Mouse (Mus musculus) liver, embryonic 16.5 days (tissue): ENCODE measurements at regions not wholly inside any gene's neighbourhood (a gene's known extent, or its start where the extent isn't known, plus 50 kb on each side); places are given as distances from the start of the nearest gene placed in this dataset.

Source experiments
- ATAC-seq: fragments of 200-750 bp; cut with Nextera tagmentation; 2 replicates; pipeline ENCODE4 v1.8.0; 2017; ENCODE audit warnings: low read depth, mild to moderate bottlenecking, moderate number of reproducible peaks, moderate library complexity
- H3K27ac ChIP-seq: fragments of 300-500 bp; sonication (generic); 2 replicates; pipeline ENCODE4 v1.5.1; 2014; ENCODE audit warnings: mild to moderate bottlenecking, low read length
- H3K27me3 ChIP-seq: fragments of 300-500 bp; sonication (generic); 2 replicates; pipeline ENCODE4 v1.6.1; 2014; ENCODE audit warnings: low read depth, low read length, mixed read lengths; ENCODE audit not compliant: control insufficient read depth, insufficient read depth
- H3K36me3 ChIP-seq: fragments of 300-500 bp; sonication (generic); 2 replicates; pipeline ENCODE4 v1.6.1; 2014; ENCODE audit warnings: mild to moderate bottlenecking; ENCODE audit not compliant: control insufficient read depth, insufficient read depth
- H3K4me1 ChIP-seq: fragments of 300-500 bp; sonication (generic); 2 replicates; pipeline ENCODE4 v1.6.1; 2014; ENCODE audit warnings: low read depth, low read length, mixed read lengths; ENCODE audit not compliant: control insufficient read depth
- H3K4me2 ChIP-seq: fragments of 300-500 bp; sonication (generic); 2 replicates; pipeline ENCODE4 v1.6.1; 2014; ENCODE audit warnings: low read depth, low read length, mixed read lengths
- H3K4me3 ChIP-seq: fragments of 300-500 bp; sonication (generic); 2 replicates; pipeline ENCODE4 v1.5.1; 2014; ENCODE audit warnings: low read depth, mild to moderate bottlenecking, low read length
- H3K9ac ChIP-seq: fragments of 300-500 bp; sonication (generic); 2 replicates; pipeline ENCODE4 v1.6.1; 2014; ENCODE audit warnings: low read depth, low read length
- H3K9me3 ChIP-seq: fragments of 300-500 bp; sonication (generic); replicated peaks from 2 replicates; pipeline ENCODE4 v1.6.1; 2016; ENCODE audit warnings: low read length; ENCODE audit not compliant: control insufficient read depth
- WGBS: fragments of 180-500 bp; shearing (Covaris S2); extraction: QIAGEN DNeasy Blood & Tissue Kit; methylation state at CpG from one replicate; pipeline ENCODE4 v1.1.7; 2014; ENCODE audit not compliant: insufficient replicate concordance; 5-methylcytosine and 5-hydroxymethylcytosine counted together

DNA sequence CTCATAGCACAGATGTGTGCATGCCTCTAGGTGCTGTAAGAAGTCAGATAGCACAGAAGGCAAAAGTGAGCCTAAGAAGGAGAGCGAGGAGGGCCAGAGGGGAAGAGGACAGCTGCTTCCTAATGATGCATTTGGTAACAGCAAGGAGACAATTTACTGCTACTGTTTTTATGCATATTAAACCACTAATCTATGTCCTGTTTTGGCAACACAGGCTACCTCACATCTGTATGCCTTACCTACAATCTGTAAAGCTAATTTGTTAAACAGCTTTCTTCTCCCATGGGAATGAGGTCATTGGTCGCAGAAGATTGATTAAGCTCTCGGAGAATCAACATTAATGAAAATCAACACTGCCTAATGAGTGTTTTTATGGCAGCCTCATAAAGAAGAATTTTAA is 191.1 kb upstream of the Snx19 start:
- no peaks in the 10 kb centered on the region for H3K9me3 ChIP-seq
- no peaks in the 10 kb centered on the region for H3K36me3 ChIP-seq
- no peaks in the 10 kb centered on the region for H3K27me3 ChIP-seq
- no peak for ATAC-seq
- H3K4me3 ChIP-seq = no peak overlapping the region
- H3K9ac ChIP-seq = no peak overlapping the region
- H3K4me2 ChIP-seq = no peak overlapping the region
- H3K4me1 ChIP-seq = no peaks in the 10 kb centered on the region
- WGBS = 44% methylated on average over 3 of the region's 3 CpGs
- no peak overlapping the region for H3K27ac ChIP-seq

DNA sequence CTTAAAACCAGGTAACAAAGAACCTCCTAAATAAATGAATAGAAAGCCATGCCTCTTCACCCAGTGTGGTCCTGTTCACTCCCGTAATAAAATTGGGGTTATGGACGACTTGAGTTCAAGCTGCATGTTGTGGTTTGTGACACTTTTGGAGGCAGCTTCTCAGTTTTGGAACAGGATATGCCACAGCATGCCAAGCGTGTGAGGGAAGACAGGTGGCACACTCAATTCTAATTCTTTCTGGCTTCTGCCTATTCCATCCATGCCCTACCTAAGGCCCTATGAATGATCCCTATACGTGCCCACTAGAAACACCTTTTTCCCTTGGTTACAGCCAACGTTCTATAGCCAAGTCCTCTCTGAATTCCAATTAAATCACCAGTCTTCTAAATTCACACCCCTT is 184.8 kb upstream of the Snx19 start:
- H3K36me3 ChIP-seq = no peaks in the 10 kb centered on the region
- 55% methylated on average over 5 of the region's 5 CpGs for WGBS

DNA sequence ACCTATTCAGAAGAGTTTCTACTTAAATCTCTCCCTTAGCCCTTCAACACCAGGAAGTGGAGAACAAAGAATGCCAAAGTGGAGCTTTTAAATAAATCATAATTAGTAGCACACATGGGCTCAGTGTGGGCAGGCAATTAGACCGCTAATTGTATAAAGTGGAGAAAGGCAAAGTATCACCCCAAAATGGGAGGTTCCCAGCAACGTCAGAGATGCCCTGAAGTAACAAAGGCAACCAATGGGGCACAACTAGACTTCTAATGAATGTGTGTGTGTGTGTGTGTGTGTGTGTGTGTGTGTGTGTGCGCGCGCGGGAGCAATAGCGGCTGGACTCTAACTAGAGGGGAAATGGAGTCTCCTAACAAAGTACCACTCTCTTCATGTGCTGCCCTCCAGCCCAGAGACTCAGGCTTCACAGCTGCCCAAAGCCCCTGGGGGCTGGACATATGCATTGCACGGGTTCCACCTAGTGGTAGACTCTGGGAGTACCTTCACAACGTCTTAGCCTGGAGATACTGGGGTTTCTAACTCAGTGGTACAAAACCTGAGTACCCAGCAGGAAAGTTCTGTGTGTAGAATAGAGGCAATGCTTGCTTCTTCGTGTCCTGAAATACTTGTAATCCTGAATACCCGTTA is 162.3 kb upstream of the Snx19 start:
- 26% methylated on average over 11 of the region's 11 CpGs for WGBS
- H3K9ac ChIP-seq = no peak overlapping the region
- no peaks in the 10 kb centered on the region for H3K9me3 ChIP-seq
- no peaks in the 10 kb centered on the region for H3K27me3 ChIP-seq
- no peak overlapping the region for H3K4me2 ChIP-seq
- H3K4me1 ChIP-seq = no peaks in the 10 kb centered on the region
- H3K36me3 ChIP-seq = no peaks in the 10 kb centered on the region
- no peak overlapping the region for H3K27ac ChIP-seq
- H3K4me3 ChIP-seq = no peak overlapping the region
- ATAC-seq = no peak

More for the DNA sequence above, 184.8 kb upstream of the Snx19 start:
- Histone ChIP-seq H3K27ac (no peak overlapping the region), H3K9me3 (no peaks in the 10 kb centered on the region), H3K4me3 (no peak overlapping the region), H3K4me1 (no peaks in the 10 kb centered on the region), H3K4me2 (no peak overlapping the region), H3K9ac (no peak overlapping the region), H3K27me3 (no peaks in the 10 kb centered on the region)
- ATAC-seq = no peak

DNA sequence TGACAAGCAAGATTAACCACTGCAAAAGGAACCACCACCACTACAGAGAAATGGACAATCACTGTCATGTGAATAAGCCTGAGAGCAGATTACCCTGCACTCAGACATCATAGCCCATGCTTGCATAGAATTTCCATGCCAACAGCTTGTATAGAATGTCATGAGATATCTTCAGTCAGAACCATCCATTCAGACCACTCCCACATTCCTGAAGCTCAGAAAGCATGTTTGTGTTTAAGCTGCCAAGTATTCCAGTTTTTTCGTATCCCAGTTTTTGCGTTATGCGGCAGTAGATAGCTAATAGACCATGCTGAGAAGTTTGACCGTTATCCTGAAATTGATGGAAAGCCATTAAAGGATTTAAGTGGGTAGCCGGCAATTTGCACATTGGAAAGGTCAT is 155.8 kb upstream of the Snx19 start:
- Histone ChIP-seq H3K4me2 (no peak overlapping the region), H3K36me3 (no peaks in the 10 kb centered on the region), H3K27ac (no peak overlapping the region), H3K4me3 (no peak overlapping the region), H3K4me1 (no peaks in the 10 kb centered on the region), H3K9me3 (no peaks in the 10 kb centered on the region), H3K9ac (no peak overlapping the region), H3K27me3 (no peaks in the 10 kb centered on the region)
- ATAC-seq = no peak
- 75% methylated on average over 5 of the region's 5 CpGs for WGBS

DNA sequence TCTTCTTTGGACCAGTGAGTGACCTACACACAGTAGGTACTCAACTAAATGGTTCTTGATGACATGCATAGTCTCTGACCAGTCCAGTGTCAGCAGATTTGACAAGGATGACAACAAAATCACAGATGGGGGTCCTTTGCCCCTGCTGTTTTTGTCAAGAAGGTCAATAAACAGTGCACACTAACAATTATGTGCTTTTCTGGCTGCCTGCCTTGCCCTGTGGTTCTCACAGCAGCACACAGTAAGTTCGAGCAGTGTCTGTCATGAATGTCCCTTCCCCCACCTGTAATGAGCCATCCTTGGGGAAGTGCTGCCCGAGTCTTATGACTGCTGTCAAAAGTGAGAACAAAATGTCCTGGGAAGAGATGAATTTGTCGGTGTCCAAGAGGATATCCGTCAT is 153.1 kb upstream of the Snx19 start:
- Histone ChIP-seq H3K9ac (no peak overlapping the region), H3K27me3 (no peaks in the 10 kb centered on the region), H3K4me1 (no peaks in the 10 kb centered on the region), H3K9me3 (no peaks in the 10 kb centered on the region), H3K27ac (no peak overlapping the region), H3K36me3 (no peaks in the 10 kb centered on the region), H3K4me2 (no peak overlapping the region), H3K4me3 (no peak overlapping the region)
- WGBS = 42% methylated on average over 4 of the region's 4 CpGs
- ATAC-seq = no peak

DNA sequence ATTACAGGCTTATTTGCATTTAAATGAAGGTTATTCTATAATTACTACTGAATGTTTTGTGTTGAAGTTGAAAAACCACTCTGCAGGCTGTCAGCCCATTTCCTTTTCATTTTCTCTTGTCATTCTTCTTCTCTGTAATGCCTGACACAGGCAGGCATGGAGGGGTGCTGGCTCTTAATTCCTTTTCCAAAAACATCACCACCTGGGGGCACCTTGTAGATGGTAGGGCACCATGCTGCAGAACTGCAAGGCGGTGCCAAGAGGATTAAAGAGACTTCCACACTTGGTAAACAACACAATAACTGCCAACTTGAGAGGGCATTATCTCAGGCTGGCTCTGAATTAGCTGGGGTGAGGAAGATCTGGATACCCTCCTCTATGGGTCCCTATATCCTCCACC is 148.7 kb upstream of the Snx19 start:
- no peak overlapping the region for H3K27ac ChIP-seq
- H3K4me3 ChIP-seq = no peak overlapping the region
- no peaks in the 10 kb centered on the region for H3K27me3 ChIP-seq
- H3K36me3 ChIP-seq = no peaks in the 10 kb centered on the region
- 25% methylated on average over 1 of the region's 1 CpGs for WGBS
- no peak overlapping the region for H3K9ac ChIP-seq
- no peak for ATAC-seq
- H3K9me3 ChIP-seq = no peaks in the 10 kb centered on the region
- H3K4me1 ChIP-seq = no peaks in the 10 kb centered on the region
- H3K4me2 ChIP-seq = no peak overlapping the region

DNA sequence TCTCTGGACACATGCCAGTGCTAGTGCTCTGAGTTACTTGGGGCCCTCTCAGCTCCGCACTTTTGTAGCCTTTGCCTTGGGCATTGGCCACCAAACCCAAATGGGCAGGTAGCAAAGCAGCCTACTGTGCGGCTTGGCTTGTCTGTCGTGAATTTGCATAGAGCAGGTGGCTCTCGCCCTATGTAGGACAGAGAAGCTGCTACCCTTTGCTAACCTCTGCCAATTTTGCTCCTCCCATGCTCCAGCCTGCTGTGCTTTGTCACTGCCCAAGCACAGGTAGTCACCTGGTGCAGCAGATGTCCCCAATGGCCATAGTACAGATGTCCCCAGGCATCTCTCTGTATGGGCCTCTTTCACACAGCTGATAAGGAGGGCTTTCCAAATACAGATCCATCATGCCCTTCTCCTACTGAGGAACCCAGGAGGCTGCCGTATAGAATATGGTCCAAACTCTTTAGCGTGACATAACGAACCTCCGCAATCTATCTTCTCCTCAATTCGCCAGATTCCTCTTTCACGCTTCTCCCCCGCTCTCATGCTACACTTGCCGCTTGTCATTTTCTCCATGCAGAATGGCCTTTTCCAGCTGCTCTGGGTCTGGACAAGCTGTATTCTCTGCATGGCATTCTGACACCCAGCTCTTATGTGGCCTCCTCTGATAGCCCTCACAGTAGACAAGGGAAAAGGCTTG is 143.7 kb upstream of the Snx19 start:
- Histone ChIP-seq H3K36me3 (no peaks in the 10 kb centered on the region), H3K9me3 (no peaks in the 10 kb centered on the region), H3K9ac (no peak overlapping the region), H3K4me3 (no peak overlapping the region), H3K27ac (no peak overlapping the region), H3K27me3 (no peaks in the 10 kb centered on the region), H3K4me1 (no peaks in the 10 kb centered on the region), H3K4me2 (no peak overlapping the region)
- ATAC-seq = no peak
- WGBS = 78% methylated on average over 12 of the region's 12 CpGs

DNA sequence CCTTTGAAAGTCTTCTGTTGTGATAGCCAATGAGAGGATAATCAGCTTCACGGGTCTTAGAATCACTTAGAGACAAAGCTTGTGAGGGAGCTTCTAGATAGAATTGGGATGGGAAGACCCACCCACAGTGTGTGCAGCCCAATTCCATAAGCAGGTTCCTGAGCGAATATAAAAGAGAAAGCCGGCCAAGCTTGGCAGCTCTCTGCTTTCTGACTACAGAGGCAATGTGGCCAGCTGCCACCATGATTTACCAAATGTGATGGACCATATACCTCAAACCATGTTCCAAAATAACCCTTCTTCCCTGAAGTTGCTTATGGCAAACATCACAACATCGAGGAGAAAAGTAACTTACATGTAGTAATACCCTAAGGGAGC is 143.1 kb upstream of the Snx19 start:
- Histone ChIP-seq H3K9ac (no peak overlapping the region), H3K4me3 (no peak overlapping the region), H3K27me3 (no peaks in the 10 kb centered on the region), H3K27ac (no peak overlapping the region), H3K4me2 (no peak overlapping the region), H3K36me3 (no peaks in the 10 kb centered on the region), H3K9me3 (no peaks in the 10 kb centered on the region), H3K4me1 (no peaks in the 10 kb centered on the region)
- WGBS = 64% methylated on average over 4 of the region's 4 CpGs
- no peak for ATAC-seq

DNA sequence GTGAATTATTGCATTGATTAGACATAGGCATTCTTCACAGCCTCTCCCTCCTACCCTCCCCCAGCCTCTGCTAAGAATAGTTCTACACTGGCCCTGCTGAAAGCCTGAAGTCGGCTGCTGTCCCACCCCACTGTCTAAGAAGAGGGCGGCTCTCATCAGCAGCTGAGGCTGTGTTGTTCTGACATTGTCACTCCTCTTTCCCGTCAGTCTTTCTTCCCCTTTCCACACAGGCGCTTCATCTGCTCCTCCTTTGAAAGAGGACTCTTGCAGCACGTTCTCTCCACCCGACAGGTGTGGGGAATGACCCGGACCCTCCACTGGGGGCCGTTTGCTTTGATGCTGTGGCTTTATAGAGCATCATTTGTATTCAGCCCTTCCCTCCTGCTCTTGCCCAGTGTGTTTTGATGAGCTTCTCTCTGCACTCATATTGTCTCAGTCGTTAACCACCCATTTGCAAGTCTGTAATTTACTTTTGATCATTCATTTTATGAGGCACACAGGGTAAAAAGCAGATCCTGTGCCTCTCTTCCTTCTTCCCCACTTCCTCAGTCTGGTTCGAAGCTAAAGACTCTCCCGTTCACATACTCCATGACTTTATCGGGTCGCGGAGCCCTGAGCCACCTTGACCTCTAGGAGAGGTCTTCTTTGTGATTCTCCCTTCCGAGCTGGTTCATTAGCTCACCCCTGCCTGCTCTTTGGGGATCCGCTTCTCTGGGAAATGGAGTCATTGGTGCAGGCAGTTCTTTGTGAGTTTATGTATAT is 142.2 kb upstream of the Snx19 start:
- H3K27ac ChIP-seq = no peak overlapping the region
- H3K4me1 ChIP-seq = no peaks in the 10 kb centered on the region
- no peak overlapping the region for H3K9ac ChIP-seq
- H3K4me2 ChIP-seq = no peak overlapping the region
- WGBS = 27% methylated on average over 16 of the region's 16 CpGs
- no peaks in the 10 kb centered on the region for H3K9me3 ChIP-seq
- H3K27me3 ChIP-seq = no peaks in the 10 kb centered on the region
- no peak for ATAC-seq
- no peak overlapping the region for H3K4me3 ChIP-seq
- no peaks in the 10 kb centered on the region for H3K36me3 ChIP-seq
